Mouse (Mus musculus) B cell, adult 67 days (primary cell): Measurements from ENCODE around the gene Ubp1. TPM values are rescaled to one million over a fixed set of nuclear protein-coding genes. Genes with fewer than 3 reads are reported as not detected.

ENCODE experiments used
- total RNA-seq, 2 experiments: library from RNA; stranded (reverse); gene quantifications; 4 replicates each; pipeline ENCODE4 v1.2.4; 2023

Gene Ubp1
- total RNA-seq: 100 to 1,000 TPM; 157 to 158 TPM

DNA sequence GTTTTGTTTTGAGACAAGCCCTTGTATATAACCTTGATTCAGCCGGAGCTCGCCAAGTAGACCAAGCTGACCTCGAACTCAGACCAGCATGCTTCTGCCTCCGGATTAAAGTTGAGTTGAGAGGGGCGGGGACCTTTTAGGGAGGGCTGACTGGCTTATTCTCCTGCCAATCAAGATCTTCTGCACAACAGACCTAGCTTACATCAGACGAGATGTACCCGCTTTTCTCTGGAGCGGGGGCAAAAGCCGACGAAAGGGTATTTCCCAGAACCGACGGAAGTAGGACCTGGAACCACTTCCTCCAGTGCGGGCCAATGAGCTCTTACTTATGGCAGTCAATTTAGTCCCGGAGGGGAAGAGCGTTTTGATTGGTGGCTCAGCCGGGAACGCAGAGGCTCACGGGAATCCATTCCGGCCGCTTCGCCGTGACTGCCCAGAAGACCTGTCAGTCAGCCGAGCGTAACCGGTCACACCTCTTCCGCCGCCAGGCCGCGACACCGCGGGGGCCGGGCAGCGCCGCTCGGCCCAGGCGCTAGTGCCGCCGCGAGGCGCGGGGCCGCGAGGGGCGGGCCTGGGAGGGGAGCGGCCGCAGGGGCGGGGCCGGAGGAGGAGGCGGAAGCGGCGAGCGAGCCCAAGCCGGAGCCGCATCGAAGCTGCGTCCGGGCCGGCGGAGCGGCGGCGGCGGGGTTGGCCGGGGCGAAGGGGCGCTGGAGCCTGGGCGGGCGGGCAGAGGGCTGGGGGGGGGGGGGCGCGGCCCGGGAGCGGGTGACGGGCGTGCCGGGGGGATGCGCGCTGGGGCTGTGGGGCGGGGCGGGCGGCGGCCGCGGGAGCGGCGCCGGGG lies at the start of gene Ubp1:
Gene Ubp1, plus strand, starts transcription at position 401 of the 841 bp plus-strand sequence.

Other genes starting within 250 kb of the Ubp1 start
- 100 to 1,000 TPM; 129 to 137 TPM for gene Pdcd6ip, start 222.7 kb upstream of the Ubp1 start, total RNA-seq
- gene Clasp2, start 189.5 kb upstream of the Ubp1 start, total RNA-seq: 10 to 100 TPM; 55.1 to 60.4 TPM
- gene Fbxl2, start 115.3 kb downstream of the Ubp1 start, total RNA-seq: not detected
- gene Susd5, start 126.2 kb downstream of the Ubp1 start, total RNA-seq: not detected